Mouse (Mus musculus): Measurements from ENCODE around the gene Ankrd45.
"Not testable (repeated sequence)": the region's sequence is repeated elsewhere in the genome, so short reads cannot be mapped to it uniquely, and the experiment has no call there.

Ankrd45 gene

GRCm38 (mm10) chr1:161142531-161143159 lies at the start of gene Ankrd45:
TSS of gene Ankrd45 (plus strand) at chr1:161142691.
- peak; percentile 71 to 77 for DNase-seq

GRCm38 (mm10) chr1:161099721-161100405 lies 42.6 kb upstream of the Ankrd45 start:
- DNase-seq = no peak

- DNase-seq = no peak
These were observed 38.6 kb upstream of the Ankrd45 start for GRCm38 (mm10) chr1:161103842-161104241.

GRCm38 (mm10) chr1:161109216-161109615 lies 33.3 kb upstream of the Ankrd45 start:
- peak; percentile 5 to 6 for DNase-seq

GRCm38 (mm10) chr1:161114591-161114990 lies 27.9 kb upstream of the Ankrd45 start:
- DNase-seq = no peak

GRCm38 (mm10) chr1:161122661-161123418 lies 19.7 kb upstream of the Ankrd45 start:
- DNase-seq = no peak

GRCm38 (mm10) chr1:161126461-161126860 lies 16.0 kb upstream of the Ankrd45 start:
- DNase-seq = no peak

- peak; percentile 93 to 95 for DNase-seq
These were observed 11.5 kb upstream of the Ankrd45 start, which contains the start of gene Klhl20 for GRCm38 (mm10) chr1:161130726-161131664. TSS of gene Klhl20 (minus strand) at chr1:161131511.

GRCm38 (mm10) chr1:161139496-161139895 lies 3.0 kb upstream of the Ankrd45 start:
- no peak for DNase-seq

GRCm38 (mm10) chr1:161140026-161140762 lies 2.3 kb upstream of the Ankrd45 start:
- DNase-seq = no peak

- no peak for DNase-seq
These were observed 725 bp downstream of the Ankrd45 start for GRCm38 (mm10) chr1:161143216-161143615.

- DNase-seq = not testable (repeated sequence)
These were observed 3.1 kb downstream of the Ankrd45 start for GRCm38 (mm10) chr1:161145611-161146010.

- DNase-seq = no peak
These were observed 5.4 kb downstream of the Ankrd45 start for GRCm38 (mm10) chr1:161147888-161148287.

GRCm38 (mm10) chr1:161151098-161151497 lies 8.6 kb downstream of the Ankrd45 start:
- DNase-seq = no peak

- no peak for DNase-seq
These were observed 14.1 kb downstream of the Ankrd45 start for GRCm38 (mm10) chr1:161156546-161156945.

GRCm38 (mm10) chr1:161159214-161159613 lies 16.7 kb downstream of the Ankrd45 start, which contains the start of gene Tex50:
TSS of gene Tex50 (minus strand) at chr1:161159314.
- no peak for DNase-seq

GRCm38 (mm10) chr1:161160266-161160665 lies 17.8 kb downstream of the Ankrd45 start:
- DNase-seq = no peak

GRCm38 (mm10) chr1:161170651-161171050 lies 28.2 kb downstream of the Ankrd45 start:
- peak; percentile 79 to 80 for DNase-seq

GRCm38 (mm10) chr1:161180674-161181073 lies 38.2 kb downstream of the Ankrd45 start:
- peak; percentile 71 to 81 for DNase-seq

GRCm38 (mm10) chr1:161182386-161182785 lies 39.9 kb downstream of the Ankrd45 start:
- no peak for DNase-seq

GRCm38 (mm10) chr1:161183677-161184076 lies 41.2 kb downstream of the Ankrd45 start:
- DNase-seq = no peak

- DNase-seq = no peak
These were observed 42.9 kb downstream of the Ankrd45 start for GRCm38 (mm10) chr1:161185431-161185830.

Measured in cerebellum, postnatal 10 days (tissue).